Mouse (Mus musculus): ENCODE results near the gene Kcnk1. TPM values are rescaled to one million over a fixed set of nuclear protein-coding genes. Genes with fewer than 3 reads are reported as not detected.

Kcnk1 gene
- polyA plus RNA-seq (2015; fragmentation: Nextera tagmentation; extraction: Ambion mirVana), result 1.1 and 1.2 TPM in 2 replicates

DNA sequence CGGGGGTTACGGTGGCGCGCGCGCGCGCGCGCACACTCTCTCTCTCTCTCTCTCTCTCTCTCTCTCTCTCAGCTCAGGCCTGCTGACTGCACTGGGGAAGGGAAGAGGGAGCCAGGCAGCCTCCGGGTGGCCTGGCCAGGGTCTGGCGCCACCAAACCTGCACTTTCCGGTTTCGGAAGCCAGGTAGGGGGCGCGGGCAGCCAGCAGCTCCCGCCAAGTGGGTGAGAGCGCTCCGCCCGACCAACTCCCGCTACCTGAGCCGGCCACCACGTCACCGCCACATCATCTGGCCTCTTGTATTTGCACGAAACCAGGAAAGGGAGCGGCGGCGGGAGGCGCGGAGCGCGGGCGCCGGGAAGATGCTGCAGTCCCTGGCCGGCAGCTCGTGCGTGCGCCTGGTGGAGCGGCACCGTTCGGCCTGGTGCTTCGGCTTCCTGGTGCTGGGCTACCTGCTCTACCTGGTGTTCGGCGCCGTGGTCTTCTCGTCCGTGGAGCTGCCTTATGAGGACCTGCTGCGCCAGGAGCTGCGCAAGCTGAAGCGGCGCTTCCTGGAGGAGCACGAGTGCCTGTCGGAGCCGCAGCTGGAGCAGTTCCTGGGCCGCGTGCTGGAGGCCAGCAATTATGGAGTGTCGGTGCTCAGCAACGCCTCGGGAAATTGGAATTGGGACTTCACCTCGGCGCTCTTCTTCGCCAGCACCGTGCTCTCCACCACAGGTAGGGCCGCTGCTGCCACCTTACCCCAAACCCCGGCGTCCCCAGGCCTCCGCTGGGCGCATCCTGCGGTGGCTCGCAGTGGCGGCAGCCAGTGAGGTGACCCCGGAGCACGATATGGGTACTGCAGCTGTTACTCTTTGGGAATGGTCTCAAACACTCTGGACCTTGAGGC lies at the start of gene Kcnk1:
Gene Kcnk1 (plus strand): TSS at position 70 of the 886 bp plus-strand sequence.

Other genes starting within 250 kb of the Kcnk1 start
- gene Pcnx2, start 96.9 kb upstream of the Kcnk1 start, polyA plus RNA-seq (2015; fragmentation: Nextera tagmentation; extraction: Ambion mirVana), result 0.17 and 0.39 TPM in 2 replicates
- gene Map3k21, start 84.7 kb upstream of the Kcnk1 start, polyA plus RNA-seq (2015; fragmentation: Nextera tagmentation; extraction: Ambion mirVana), result 0.06 TPM in 1 of 2 replicates, not detected in the other